Mouse (Mus musculus) limb, embryonic 13.5 days (tissue): Measurements from ENCODE around the gene H2afj. TPM values are rescaled to one million over a fixed set of nuclear protein-coding genes. Genes with fewer than 3 reads are reported as not detected.

Source experiments
- ATAC-seq: fragments of 200-750 bp; cut with Nextera tagmentation; 2 replicates; pipeline ENCODE4 v1.8.0; 2017; ENCODE audit warnings: low read depth, moderate number of reproducible peaks, moderate TSS enrichment; ENCODE audit not compliant: low FRiP score
- H3K27ac ChIP-seq: fragments of 300-500 bp; sonication (generic); 2 replicates; pipeline ENCODE4 v1.5.1; 2015; ENCODE audit warnings: inconsistent platforms, mild to moderate bottlenecking, moderate library complexity
- H3K27me3 ChIP-seq: fragments of 300-500 bp; sonication (generic); 2 replicates; pipeline ENCODE4 v1.6.1; 2015; ENCODE audit warnings: mild to moderate bottlenecking, inconsistent platforms
- H3K36me3 ChIP-seq: fragments of 300-500 bp; sonication (generic); 2 replicates; pipeline ENCODE4 v1.6.1; 2015; ENCODE audit warnings: inconsistent platforms, mild to moderate bottlenecking, moderate library complexity
- H3K4me1 ChIP-seq: fragments of 300-500 bp; sonication (generic); 2 replicates; pipeline ENCODE4 v1.6.1; 2015; ENCODE audit warnings: inconsistent platforms
- H3K4me2 ChIP-seq: fragments of 300-500 bp; sonication (generic); replicated peaks from 2 replicates; pipeline ENCODE4 v1.6.1; 2015; ENCODE audit warnings: inconsistent platforms, mild to moderate bottlenecking, moderate library complexity
- H3K4me3 ChIP-seq: fragments of 300-500 bp; sonication (generic); 2 replicates; pipeline ENCODE4 v1.5.1; 2015; ENCODE audit warnings: moderate library complexity, mild to moderate bottlenecking, inconsistent platforms
- H3K9ac ChIP-seq: fragments of 300-500 bp; sonication (generic); 2 replicates; pipeline ENCODE4 v1.6.1; 2015; ENCODE audit warnings: mild to moderate bottlenecking, inconsistent platforms
- H3K9me3 ChIP-seq: fragments of 300-500 bp; sonication (generic); 2 replicates; pipeline ENCODE4 v1.6.1; 2016; ENCODE audit warnings: inconsistent platforms
- WGBS: fragments of 180-500 bp; shearing (Covaris S2); methylation state at CpG from one replicate; pipeline ENCODE4 v1.1.7; 2015; 5-methylcytosine and 5-hydroxymethylcytosine counted together
- polyA plus RNA-seq: library from polyadenylated mRNA; unstranded; fragments of >200 nt; fragmentation: Nextera tagmentation; extraction: Ambion mirVana; gene quantifications from 2 replicates; pipeline ENCODE4 v1.2.1, GENCODE M21; 2015

Gene H2afj
- polyA plus RNA-seq, 1 experiment from 2014 or later = 95.9 TPM

DNA sequence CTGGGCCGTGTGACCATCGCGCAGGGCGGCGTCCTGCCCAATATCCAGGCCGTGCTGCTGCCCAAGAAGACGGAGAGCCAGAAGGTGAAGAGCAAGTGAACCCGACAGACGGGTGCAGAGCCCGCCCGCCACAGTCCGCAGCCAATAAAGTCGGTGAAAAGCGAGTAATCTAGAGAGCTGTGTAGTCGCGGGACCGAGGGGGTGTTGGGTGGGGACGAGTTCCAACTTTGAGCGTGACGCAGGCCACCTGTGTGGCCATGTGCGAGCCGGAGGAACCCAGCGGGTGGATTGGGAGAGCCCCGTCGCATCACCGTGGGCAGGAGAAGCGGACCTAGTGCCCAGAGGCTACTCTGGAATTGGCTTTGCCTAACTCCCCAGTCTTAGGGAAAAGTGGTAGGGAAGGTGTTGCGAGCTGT, 595 bp downstream of the H2afj start:
- Histone ChIP-seq H3K4me1 (peaks cover 30% of the 10 kb centered on the region), H3K4me3 (peak overlapping the region; percentile 83), H3K4me2 (peak overlapping the region; percentile 98), H3K36me3 (peaks cover 33% of the 10 kb centered on the region), H3K9ac (peak overlapping the region; percentile 77), H3K27me3 (no peaks in the 10 kb centered on the region), H3K9me3 (no peaks in the 10 kb centered on the region), H3K27ac (no peak overlapping the region)
- no peak for ATAC-seq
- WGBS = under 1% methylated on average over 28 of the region's 28 CpGs

- ATAC-seq = no peak
- H3K27me3 ChIP-seq = no peaks in the 10 kb centered on the region
- peak overlapping the region; percentile 83 for H3K4me3 ChIP-seq
- H3K4me2 ChIP-seq = peak overlapping the region; percentile 98
- no peaks in the 10 kb centered on the region for H3K9me3 ChIP-seq
- 34% methylated on average over 14 of the region's 14 CpGs for WGBS
- H3K36me3 ChIP-seq = peaks cover 37% of the 10 kb centered on the region
- no peak overlapping the region for H3K27ac ChIP-seq
- H3K9ac ChIP-seq = peak overlapping the region; percentile 77
- H3K4me1 ChIP-seq = peaks cover 30% of the 10 kb centered on the region
Observed at GRCm38 (mm10) chr6:136809077-136809476, 1.0 kb downstream of the H2afj start.

DNA sequence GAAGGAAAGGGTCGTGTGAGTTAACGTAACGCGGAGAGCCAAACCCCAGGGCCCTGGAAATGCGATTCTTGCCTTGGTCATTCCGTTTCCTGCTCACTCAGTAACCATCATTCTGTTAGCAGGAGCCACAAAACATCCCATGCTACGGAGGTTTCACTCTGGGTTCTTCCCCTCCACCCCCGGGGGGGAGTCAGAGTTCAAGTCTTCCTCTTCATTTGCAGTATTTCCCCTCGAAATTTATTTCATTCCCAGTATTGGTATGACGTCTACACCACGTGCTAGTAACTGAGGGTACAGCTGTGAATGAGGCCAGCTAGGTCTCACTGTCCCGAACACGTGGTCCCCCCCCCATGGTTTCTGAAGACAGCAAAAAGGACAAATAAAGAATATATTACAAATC, 1.6 kb downstream of the H2afj start:
- peak overlapping the region; percentile 83 for H3K4me3 ChIP-seq
- H3K4me2 ChIP-seq = peak overlapping the region; percentile 98
- H3K9me3 ChIP-seq = no peaks in the 10 kb centered on the region
- WGBS = 68% methylated on average over 13 of the region's 13 CpGs
- no peak for ATAC-seq
- H3K36me3 ChIP-seq = peaks cover 43% of the 10 kb centered on the region
- no peaks in the 10 kb centered on the region for H3K27me3 ChIP-seq
- peaks cover 30% of the 10 kb centered on the region for H3K4me1 ChIP-seq
- H3K27ac ChIP-seq = no peak overlapping the region
- H3K9ac ChIP-seq = 0 out of 2 replicates have a peak overlapping the region, but pooled peaks have one; percentile 77

DNA sequence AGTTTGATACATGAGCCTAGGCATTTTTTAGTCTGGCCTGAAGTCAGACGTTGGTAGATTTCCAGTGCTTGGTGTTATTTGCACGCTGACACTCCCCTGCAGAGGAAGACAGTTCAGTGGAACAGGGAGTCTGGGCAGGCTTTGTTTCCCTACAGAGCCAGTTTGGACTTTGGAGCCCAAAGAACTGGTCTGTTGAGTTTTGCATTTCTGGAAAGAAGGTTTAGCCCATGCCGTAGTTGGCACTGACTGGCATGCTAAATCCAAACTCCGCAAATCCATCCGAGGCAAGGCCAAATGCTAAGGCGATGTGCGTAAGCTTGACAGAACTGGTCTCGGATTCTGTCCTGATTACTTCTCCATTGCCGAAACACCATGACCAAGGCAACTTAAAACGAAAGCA, 3.2 kb downstream of the H2afj start:
- Histone ChIP-seq H3K27ac (no peak overlapping the region), H3K36me3 (peaks cover 56% of the 10 kb centered on the region)
- 88% methylated on average over 10 of the region's 10 CpGs for WGBS

DNA sequence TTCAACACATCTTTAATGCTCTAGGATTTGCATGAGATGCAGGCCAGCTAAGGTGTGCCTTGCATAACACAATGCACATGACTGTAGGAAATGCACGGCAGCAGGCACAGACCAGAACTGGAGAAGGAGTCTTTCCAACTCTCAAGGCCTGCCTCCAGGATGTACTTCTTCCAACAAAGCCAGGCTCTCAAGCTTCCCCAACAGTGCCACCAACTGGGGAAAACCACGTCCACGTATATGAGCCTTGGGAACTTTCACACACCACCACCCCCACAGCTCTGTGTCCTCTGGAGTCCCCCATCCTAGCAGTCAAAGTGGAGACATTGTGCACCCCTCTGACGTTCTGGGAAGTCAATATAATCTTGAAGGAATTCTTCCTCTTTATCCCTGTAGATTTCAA, 5.1 kb downstream of the H2afj start:
- H3K36me3 ChIP-seq = peaks cover 74% of the 10 kb centered on the region
- WGBS = 48% methylated on average over 4 of the region's 4 CpGs
- no peak overlapping the region for H3K4me2 ChIP-seq

More for the DNA sequence above, 3.2 kb downstream of the H2afj start:
- Histone ChIP-seq H3K4me3 (no peak overlapping the region), H3K9me3 (no peaks in the 10 kb centered on the region), H3K27me3 (no peaks in the 10 kb centered on the region), H3K4me2 (no peak overlapping the region), H3K9ac (no peak overlapping the region), H3K4me1 (peaks cover 25% of the 10 kb centered on the region)
- no peak for ATAC-seq

DNA sequence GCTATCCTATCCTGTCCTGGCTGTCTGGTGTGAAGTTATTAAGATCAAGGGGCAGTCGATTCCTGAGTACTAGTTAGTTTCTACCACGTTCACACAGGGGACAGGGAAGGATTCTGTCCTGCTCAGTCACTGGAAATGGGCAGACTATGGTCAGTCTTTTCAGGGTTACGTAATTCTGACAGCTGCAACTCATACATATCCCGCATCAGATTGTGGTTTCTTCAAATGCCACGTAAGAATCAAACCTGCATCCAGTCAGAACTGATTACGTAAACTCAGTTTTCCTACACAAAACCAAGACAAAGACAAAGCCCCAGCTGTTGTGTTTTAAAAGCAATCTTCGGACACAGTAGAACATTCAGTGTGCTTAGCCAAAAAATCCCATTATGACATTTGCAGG, 7.3 kb downstream of the H2afj start:
- Histone ChIP-seq H3K4me2 (no peak overlapping the region), H3K27me3 (no peaks in the 10 kb centered on the region), H3K27ac (no peak overlapping the region), H3K36me3 (peaks cover 91% of the 10 kb centered on the region), H3K9ac (no peak overlapping the region), H3K9me3 (no peaks in the 10 kb centered on the region), H3K4me3 (no peak overlapping the region), H3K4me1 (no peaks in the 10 kb centered on the region)
- no peak for ATAC-seq
- 92% methylated on average over 7 of the region's 7 CpGs for WGBS

More for the DNA sequence above, 5.1 kb downstream of the H2afj start:
- Histone ChIP-seq H3K9me3 (no peaks in the 10 kb centered on the region), H3K27me3 (no peaks in the 10 kb centered on the region), H3K4me1 (peaks cover 16% of the 10 kb centered on the region), H3K4me3 (no peak overlapping the region), H3K27ac (no peak overlapping the region), H3K9ac (no peak overlapping the region)
- no peak for ATAC-seq

GRCm38 (mm10) chr6:136816826-136817225, 8.8 kb downstream of the H2afj start:
- no peaks in the 10 kb centered on the region for H3K4me1 ChIP-seq
- peaks cover 94% of the 10 kb centered on the region for H3K36me3 ChIP-seq
- no peak overlapping the region for H3K4me3 ChIP-seq
- H3K9ac ChIP-seq = no peak overlapping the region
- no peak for ATAC-seq
- H3K27ac ChIP-seq = no peak overlapping the region
- no peak overlapping the region for H3K4me2 ChIP-seq
- no peaks in the 10 kb centered on the region for H3K9me3 ChIP-seq
- no peaks in the 10 kb centered on the region for H3K27me3 ChIP-seq
- 92% methylated on average over 21 of the region's 21 CpGs for WGBS

DNA sequence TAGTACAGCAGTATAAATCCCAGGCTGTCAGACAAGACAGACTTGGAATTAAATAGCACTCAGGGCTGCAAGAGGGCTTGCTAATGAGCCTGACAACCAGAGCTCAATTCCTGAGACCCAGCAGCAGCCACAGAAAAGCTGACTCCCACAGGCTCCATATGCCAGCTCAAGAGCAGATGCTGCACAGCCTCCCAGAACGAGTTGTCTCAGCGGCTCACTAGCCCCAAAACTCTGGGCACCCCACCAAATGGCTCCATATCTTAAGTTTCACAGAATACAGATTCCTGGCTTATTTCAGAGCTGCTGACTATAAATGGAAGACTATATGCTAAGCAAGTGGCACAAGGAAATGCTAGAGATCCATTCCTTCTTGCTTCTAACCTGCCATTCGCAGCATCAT, 9.5 kb downstream of the H2afj start:
- WGBS = 97% methylated on average over 3 of the region's 3 CpGs
- Histone ChIP-seq H3K4me3 (no peak overlapping the region), H3K9me3 (no peaks in the 10 kb centered on the region), H3K27me3 (no peaks in the 10 kb centered on the region), H3K9ac (no peak overlapping the region), H3K27ac (no peak overlapping the region), H3K4me1 (no peaks in the 10 kb centered on the region), H3K36me3 (peaks cover 94% of the 10 kb centered on the region), H3K4me2 (no peak overlapping the region)
- ATAC-seq = no peak

DNA sequence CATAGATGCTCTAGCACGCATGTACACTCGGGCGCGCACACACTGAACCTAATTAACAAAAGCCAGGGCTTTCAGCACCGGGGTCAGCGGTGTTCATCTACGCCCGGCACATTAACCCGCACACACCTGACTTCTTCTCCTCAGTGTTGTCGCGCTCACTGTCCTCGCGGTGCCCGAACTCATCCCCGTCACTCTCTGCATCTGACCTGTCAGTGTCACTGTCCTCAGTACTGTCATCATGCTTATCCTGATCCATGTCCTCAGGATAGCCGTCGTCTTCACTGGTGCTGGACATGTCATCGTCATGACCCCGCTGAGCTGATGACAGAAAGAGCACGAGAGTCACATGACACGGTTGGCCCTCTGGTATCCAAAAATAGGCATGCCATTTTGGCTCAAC, 12.3 kb downstream of the H2afj start:
- Histone ChIP-seq H3K27ac (no peak overlapping the region), H3K4me2 (no peak overlapping the region), H3K9ac (no peak overlapping the region), H3K9me3 (no peaks in the 10 kb centered on the region), H3K27me3 (no peaks in the 10 kb centered on the region), H3K4me1 (no peaks in the 10 kb centered on the region), H3K36me3 (peaks cover 90% of the 10 kb centered on the region), H3K4me3 (no peak overlapping the region)
- no peak for ATAC-seq
- 96% methylated on average over 21 of the region's 21 CpGs for WGBS

DNA sequence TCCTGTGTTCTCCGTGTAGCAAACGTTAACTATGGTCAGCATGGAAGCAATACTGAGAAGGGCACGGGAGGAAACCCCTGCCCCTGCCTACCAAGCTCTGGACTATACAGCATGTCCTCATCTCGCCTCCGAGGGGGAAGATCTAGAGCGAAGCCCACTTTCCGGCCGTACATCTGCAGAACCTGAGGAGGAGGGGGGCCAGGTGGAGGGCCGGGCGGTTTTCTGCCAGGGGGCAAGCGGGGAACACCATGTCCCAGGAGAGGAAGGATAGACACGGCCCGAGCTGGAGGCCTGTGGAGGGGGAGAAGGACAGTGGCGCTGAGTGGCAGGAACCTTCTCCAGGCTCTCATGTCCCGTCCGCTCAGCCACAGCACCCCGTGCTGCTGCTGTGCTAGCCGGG, 13.0 kb downstream of the H2afj start:
- H3K9ac ChIP-seq = no peak overlapping the region
- H3K4me2 ChIP-seq = no peak overlapping the region
- no peaks in the 10 kb centered on the region for H3K4me1 ChIP-seq
- no peak for ATAC-seq
- no peak overlapping the region for H3K4me3 ChIP-seq
- H3K27me3 ChIP-seq = no peaks in the 10 kb centered on the region
- no peaks in the 10 kb centered on the region for H3K9me3 ChIP-seq
- WGBS = 94% methylated on average over 18 of the region's 18 CpGs
- no peak overlapping the region for H3K27ac ChIP-seq
- peaks cover 88% of the 10 kb centered on the region for H3K36me3 ChIP-seq

GRCm38 (mm10) chr6:136824987-136825386, 16.9 kb downstream of the H2afj start:
- no peaks in the 10 kb centered on the region for H3K9me3 ChIP-seq
- peaks cover 51% of the 10 kb centered on the region for H3K36me3 ChIP-seq
- no peak overlapping the region for H3K4me3 ChIP-seq
- no peak overlapping the region for H3K27ac ChIP-seq
- WGBS = 92% methylated on average over 8 of the region's 8 CpGs
- no peak overlapping the region for H3K9ac ChIP-seq
- H3K4me2 ChIP-seq = no peak overlapping the region
- no peaks in the 10 kb centered on the region for H3K27me3 ChIP-seq
- peaks cover 8% of the 10 kb centered on the region for H3K4me1 ChIP-seq
- ATAC-seq = no peak

- peaks cover 30% of the 10 kb centered on the region for H3K36me3 ChIP-seq
- H3K4me2 ChIP-seq = peak overlapping the region; percentile 82
- H3K27me3 ChIP-seq = no peaks in the 10 kb centered on the region
- peaks cover 8% of the 10 kb centered on the region for H3K4me1 ChIP-seq
- WGBS = 17% methylated on average over 7 of the region's 7 CpGs
- H3K9ac ChIP-seq = peak overlapping the region; percentile 95
- no peak overlapping the region for H3K27ac ChIP-seq
- no peaks in the 10 kb centered on the region for H3K9me3 ChIP-seq
- no peak for ATAC-seq
- peak overlapping the region; percentile 99 for H3K4me3 ChIP-seq
Observed at GRCm38 (mm10) chr6:136827116-136827515, 19.1 kb downstream of the H2afj start.

- Histone ChIP-seq H3K27ac (peak within 1 kb of the TSS; percentile 84), H3K4me2 (peak within 1 kb of the TSS; percentile 82), H3K4me3 (peak within 1 kb of the TSS; percentile 99), H3K4me1 (peaks cover 8% of the 10 kb centered on the region), H3K9ac (peak within 1 kb of the TSS; percentile 95), H3K27me3 (no peaks in the 10 kb centered on the region), H3K9me3 (no peaks in the 10 kb centered on the region), H3K36me3 (peaks cover 26% of the 10 kb centered on the region)
- WGBS = under 1% methylated on average over 34 of the region's 34 CpGs
- no peak; the same call in 1 of the 2 replicates for ATAC-seq
Observed at GRCm38 (mm10) chr6:136827516-136827880, 19.5 kb downstream of the H2afj start, which contains the start of gene BC049715. TSS of gene BC049715 (plus strand) at chr6:136827626.
